9 mouse cellular contexts compared by ENCODE assay signal in the genomic region with DNA sequence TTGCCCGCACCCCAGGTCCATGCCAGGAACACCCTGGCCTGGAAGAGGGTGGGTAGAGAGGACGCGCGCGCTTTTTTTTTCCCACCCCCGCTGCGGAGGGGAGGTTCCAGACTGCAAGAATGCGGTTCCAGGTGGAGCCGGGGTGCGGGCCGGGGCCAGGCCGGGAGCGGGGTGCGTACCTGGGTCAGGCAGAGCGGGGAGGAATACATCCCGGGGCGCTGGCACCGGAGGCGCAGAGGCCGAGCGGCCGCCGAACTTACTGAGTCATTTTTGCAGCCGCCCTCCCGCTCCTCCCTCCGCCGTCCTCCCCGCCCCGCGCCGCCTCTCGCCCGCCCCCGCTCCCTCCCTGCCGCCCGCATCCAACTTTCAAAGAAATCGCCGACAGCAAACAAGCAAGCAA. TPM values are rescaled to one million over a fixed set of nuclear protein-coding genes. Genes with fewer than 3 reads are reported as not detected.
DNase-seq lines count a peak whose midpoint lies in the region; ATAC-seq and TF ChIP-seq lines count a peak whose summit lies in the region.
"Had no signal": no experiment of that assay in that cellular context is flagged by ENCODE, and none has a peak within 500 bp of the region (broad histone marks: within the 10 kb centered on the region; RNA-seq: fewer than 3 reads in every experiment).

No protein-coding gene starts in this region.

- peaks cover 63% of the 10 kb centered on the region for H3K4me1 ChIP-seq in embryonic facial prominence, embryonic 15.5 days
- H3K4me1 ChIP-seq in heart, embryonic 15.5 days (replicated peaks): peaks cover 61% of the 10 kb centered on the region
- H3K4me1 ChIP-seq in kidney, postnatal 0 days (replicated peaks; ENCODE audit: insufficient read depth, low read length): peaks cover 20% of the 10 kb centered on the region
- H3K4me1 ChIP-seq in liver, postnatal 0 days (ENCODE audit: insufficient read depth): peaks cover 40% of the 10 kb centered on the region
- peaks cover 30% of the 10 kb centered on the region for H3K4me1 ChIP-seq in neural tube, embryonic 14.5 days (ENCODE audit: control insufficient read depth, insufficient read depth, low read length)

- peak; percentile 62 for DNase-seq in CD4-positive helper T cell, adult 2 months (ENCODE audit: low read depth, low spot score)
- DNase-seq in adrenal gland, adult 18-20 months (ENCODE audit: low spot score in 2 of 2): peak; percentile 83
- DNase-seq in kidney, postnatal 0 days (ENCODE audit: low spot score): peak; percentile 64
- peak; percentile 69 for DNase-seq in liver, postnatal 0 days
- DNase-seq in retina, embryonic 14.5 days (ENCODE audit: low spot score): no peak

- TF ChIP-seq CTCF in kidney, postnatal 0 days (IDR thresholded peaks at IDR 0.05; ENCODE audit: low read depth): no peak
- TF ChIP-seq CTCF in liver, postnatal 0 days (IDR thresholded peaks at IDR 0.05; ENCODE audit: low read depth): no peak

- peak overlapping the region; percentile 86 for H3K27ac ChIP-seq in embryonic facial prominence, embryonic 15.5 days (replicated peaks)
- peak overlapping the region; percentile 77 for H3K27ac ChIP-seq in heart, embryonic 15.5 days
- H3K27ac ChIP-seq in kidney, postnatal 0 days: peak overlapping the region; percentile 54; the same call in 1 of the 2 replicates
- no peak overlapping the region for H3K27ac ChIP-seq in liver, postnatal 0 days (ENCODE audit: low read depth)
- no peak overlapping the region for H3K27ac ChIP-seq in neural tube, embryonic 14.5 days (ENCODE audit: low read depth, low read length)

- peak overlapping the region; percentile 75 for H3K4me2 ChIP-seq in embryonic facial prominence, embryonic 15.5 days (replicated peaks)
- peak overlapping the region; percentile 93 for H3K4me2 ChIP-seq in heart, embryonic 15.5 days
- peak overlapping the region; percentile 89 for H3K4me2 ChIP-seq in kidney, postnatal 0 days (ENCODE audit: low read length)
- H3K4me2 ChIP-seq in liver, postnatal 0 days (ENCODE audit: low read depth, low read length): peak overlapping the region; percentile 78
- peak overlapping the region; percentile 63 for H3K4me2 ChIP-seq in neural tube, embryonic 14.5 days (ENCODE audit: low read depth, low read length)

- TF ChIP-seq EP300 in liver, postnatal 0 days (IDR thresholded peaks at IDR 0.05; ENCODE audit: low read depth): no peak

- no peaks in the 10 kb centered on the region for H3K36me3 ChIP-seq in embryonic facial prominence, embryonic 15.5 days
- no peaks in the 10 kb centered on the region for H3K36me3 ChIP-seq in heart, embryonic 15.5 days
- no peaks in the 10 kb centered on the region for H3K36me3 ChIP-seq in kidney, postnatal 0 days (ENCODE audit: insufficient read depth, low read length)
- H3K36me3 ChIP-seq in liver, postnatal 0 days (replicated peaks; ENCODE audit: insufficient read depth, low read length): no peaks in the 10 kb centered on the region
- no peaks in the 10 kb centered on the region for H3K36me3 ChIP-seq in neural tube, embryonic 14.5 days (ENCODE audit: control insufficient read depth, insufficient read depth, low read length)

- peak overlapping the region; percentile 80 for H3K9ac ChIP-seq in embryonic facial prominence, embryonic 15.5 days
- H3K9ac ChIP-seq in heart, embryonic 15.5 days: peak overlapping the region; percentile 91
- peak overlapping the region; percentile 84 for H3K9ac ChIP-seq in kidney, postnatal 0 days (ENCODE audit: low read depth, low read length)
- H3K9ac ChIP-seq in liver, postnatal 0 days (replicated peaks): peak overlapping the region; percentile 61
- H3K9ac ChIP-seq in neural tube, embryonic 14.5 days (replicated peaks; ENCODE audit: low read depth, low read length): peak overlapping the region; percentile 50

- no peaks in the 10 kb centered on the region for H3K9me3 ChIP-seq in embryonic facial prominence, embryonic 15.5 days (replicated peaks)
- H3K9me3 ChIP-seq in heart, embryonic 15.5 days (replicated peaks): no peaks in the 10 kb centered on the region
- no peaks in the 10 kb centered on the region for H3K9me3 ChIP-seq in kidney, postnatal 0 days (replicated peaks; ENCODE audit: low read length)
- H3K9me3 ChIP-seq in liver, postnatal 0 days (ENCODE audit: low read length): no peaks in the 10 kb centered on the region
- H3K9me3 ChIP-seq in neural tube, embryonic 14.5 days (ENCODE audit: control insufficient read depth, low read length): no peaks in the 10 kb centered on the region

- WGBS in embryonic facial prominence, embryonic 15.5 days: 2% methylated on average over 29 of the region's 38 CpGs
- WGBS in heart, embryonic 15.5 days: 0% methylated on average over 27 of the region's 38 CpGs
- 0% methylated on average over 35 of the region's 38 CpGs for WGBS in kidney, postnatal 0 days
- WGBS in liver, postnatal 0 days (ENCODE audit: insufficient replicate concordance): 0% methylated on average over 36 of the region's 38 CpGs
- 1% methylated on average over 29 of the region's 38 CpGs for WGBS in neural tube, embryonic 14.5 days

- peak overlapping the region; percentile 75 for H3K4me3 ChIP-seq in embryonic facial prominence, embryonic 15.5 days (replicated peaks)
- H3K4me3 ChIP-seq in heart, embryonic 15.5 days: peak overlapping the region; percentile 87
- H3K4me3 ChIP-seq in kidney, postnatal 0 days (replicated peaks; ENCODE audit: low read depth, low read length): peak overlapping the region; percentile 67
- peak overlapping the region; percentile 58 for H3K4me3 ChIP-seq in liver, postnatal 0 days (ENCODE audit: low read depth, low read length)
- peak overlapping the region; percentile 31 for H3K4me3 ChIP-seq in neural tube, embryonic 14.5 days (ENCODE audit: low read depth, low read length)

- no peak for ATAC-seq in embryonic facial prominence, embryonic 15.5 days (ENCODE audit: insufficient number of reproducible peaks, low FRiP score, low TSS enrichment, low read depth)
- no peak for ATAC-seq in heart, embryonic 15.5 days (replicated peaks; ENCODE audit: insufficient number of reproducible peaks, insufficient read depth, low FRiP score, low read depth)
- ATAC-seq in kidney, postnatal 0 days (replicated peaks; ENCODE audit: low FRiP score, low read depth): no peak
- no peak for ATAC-seq in liver, postnatal 0 days
- no peak for ATAC-seq in neural tube, embryonic 14.5 days (ENCODE audit: low read depth)

- no peaks in the 10 kb centered on the region for H3K27me3 ChIP-seq in embryonic facial prominence, embryonic 15.5 days
- no peaks in the 10 kb centered on the region for H3K27me3 ChIP-seq in heart, embryonic 15.5 days
- H3K27me3 ChIP-seq in kidney, postnatal 0 days (ENCODE audit: insufficient read depth, low read length): no peaks in the 10 kb centered on the region
- peaks cover 31% of the 10 kb centered on the region for H3K27me3 ChIP-seq in liver, postnatal 0 days (ENCODE audit: insufficient read depth, low read length)
- peaks cover 3% of the 10 kb centered on the region; the same call in 1 of the 2 replicates for H3K27me3 ChIP-seq in neural tube, embryonic 14.5 days (ENCODE audit: control insufficient read depth, insufficient read depth, low read length)

RNA-seq across cellular contexts. Expression of a gene that starts 28.5 kb away (rescaled TPM):
- total RNA-seq in adrenal gland, adult 18-20 months (2021): 10 to 100 TPM; 69.1 to 78.7 TPM
- 138 and 139 TPM in 2 replicates for polyA plus RNA-seq in embryonic facial prominence, embryonic 15.5 days (2015; fragmentation: Nextera tagmentation; extraction: Ambion mirVana)
- polyA plus RNA-seq in heart, embryonic 15.5 days (2015; fragmentation: Nextera tagmentation; extraction: Ambion mirVana): 60.9 and 71.2 TPM in 2 replicates
- 62.3 and 72.5 TPM in 2 replicates for polyA plus RNA-seq in kidney, postnatal 0 days (2015; fragmentation: Nextera tagmentation; extraction: Ambion mirVana)
- polyA plus RNA-seq in liver, postnatal 0 days (2015; fragmentation: Nextera tagmentation; extraction: Ambion mirVana): 19.6 and 21.1 TPM in 2 replicates
- 21.9 and 25.0 TPM in 2 replicates for polyA plus RNA-seq in neural tube, embryonic 14.5 days (2014; fragmentation: Nextera tagmentation; extraction: Ambion mirVana)

RNA-seq across cellular contexts. Expression of a gene that starts 34.0 kb away (rescaled TPM):
- total RNA-seq in adrenal gland, adult 18-20 months (2021): 1 to 10 TPM; 1.1 to 1.2 TPM
- 5.0 and 8.3 TPM in 2 replicates for polyA plus RNA-seq in embryonic facial prominence, embryonic 15.5 days (2015; fragmentation: Nextera tagmentation; extraction: Ambion mirVana)
- polyA plus RNA-seq in heart, embryonic 15.5 days (2015; fragmentation: Nextera tagmentation; extraction: Ambion mirVana): 3.9 and 4.1 TPM in 2 replicates
- polyA plus RNA-seq in kidney, postnatal 0 days (2015; fragmentation: Nextera tagmentation; extraction: Ambion mirVana): 62.4 and 68.6 TPM in 2 replicates
- polyA plus RNA-seq in liver, postnatal 0 days (2015; fragmentation: Nextera tagmentation; extraction: Ambion mirVana): 1.7 and 2.0 TPM in 2 replicates
- polyA plus RNA-seq in neural tube, embryonic 14.5 days (2014; fragmentation: Nextera tagmentation; extraction: Ambion mirVana): 1.3 and 2.0 TPM in 2 replicates

RNA-seq across cellular contexts. Expression of a gene that starts 38.1 kb away (rescaled TPM):
- 1 to 10 TPM; 1.4 to 2.6 TPM for total RNA-seq in adrenal gland, adult 18-20 months (2021)
- 1.6 and 2.9 TPM in 2 replicates for polyA plus RNA-seq in embryonic facial prominence, embryonic 15.5 days (2015; fragmentation: Nextera tagmentation; extraction: Ambion mirVana)
- 0.84 and 0.91 TPM in 2 replicates for polyA plus RNA-seq in heart, embryonic 15.5 days (2015; fragmentation: Nextera tagmentation; extraction: Ambion mirVana)
- polyA plus RNA-seq in kidney, postnatal 0 days (2015; fragmentation: Nextera tagmentation; extraction: Ambion mirVana): 0.82 and 1.9 TPM in 2 replicates
- polyA plus RNA-seq in liver, postnatal 0 days (2015; fragmentation: Nextera tagmentation; extraction: Ambion mirVana): not detected in 2 replicates
- polyA plus RNA-seq in neural tube, embryonic 14.5 days (2014; fragmentation: Nextera tagmentation; extraction: Ambion mirVana): 2.0 and 4.4 TPM in 2 replicates
- total RNA-seq: common myeloid progenitor, adult 5-6 weeks had no signal

RNA-seq across cellular contexts. Expression of a gene that starts 42.6 kb away (rescaled TPM):
- 1 to 10 TPM; 1.5 to 1.9 TPM for total RNA-seq in adrenal gland, adult 18-20 months (2021)
- polyA plus RNA-seq in embryonic facial prominence, embryonic 15.5 days (2015; fragmentation: Nextera tagmentation; extraction: Ambion mirVana): 3.1 and 3.2 TPM in 2 replicates
- polyA plus RNA-seq in heart, embryonic 15.5 days (2015; fragmentation: Nextera tagmentation; extraction: Ambion mirVana): 2.2 and 2.3 TPM in 2 replicates
- 1.9 and 2.1 TPM in 2 replicates for polyA plus RNA-seq in kidney, postnatal 0 days (2015; fragmentation: Nextera tagmentation; extraction: Ambion mirVana)
- polyA plus RNA-seq in liver, postnatal 0 days (2015; fragmentation: Nextera tagmentation; extraction: Ambion mirVana): 0.40 and 0.70 TPM in 2 replicates
- 4.3 and 6.3 TPM in 2 replicates for polyA plus RNA-seq in neural tube, embryonic 14.5 days (2014; fragmentation: Nextera tagmentation; extraction: Ambion mirVana)

RNA-seq across cellular contexts. Expression of a gene that starts 42.7 kb away (rescaled TPM):
- 10 to 100 TPM; 49.1 to 50.5 TPM for total RNA-seq in adrenal gland, adult 18-20 months (2021)
- polyA plus RNA-seq in embryonic facial prominence, embryonic 15.5 days (2015; fragmentation: Nextera tagmentation; extraction: Ambion mirVana): 83.1 and 85.2 TPM in 2 replicates
- polyA plus RNA-seq in heart, embryonic 15.5 days (2015; fragmentation: Nextera tagmentation; extraction: Ambion mirVana): 65.2 and 79.9 TPM in 2 replicates
- polyA plus RNA-seq in kidney, postnatal 0 days (2015; fragmentation: Nextera tagmentation; extraction: Ambion mirVana): 74.3 and 80.6 TPM in 2 replicates
- 39.3 and 42.1 TPM in 2 replicates for polyA plus RNA-seq in liver, postnatal 0 days (2015; fragmentation: Nextera tagmentation; extraction: Ambion mirVana)
- polyA plus RNA-seq in neural tube, embryonic 14.5 days (2014; fragmentation: Nextera tagmentation; extraction: Ambion mirVana): 61.0 and 68.0 TPM in 2 replicates

Comparison
In these comparisons a context has a peak if more than half of its experiments do, and no peak if none do; other contexts are left out.
1. H3K27ac ChIP-seq: peak in embryonic facial prominence, embryonic 15.5 days (single experiment), heart, embryonic 15.5 days (single experiment) and kidney, postnatal 0 days (single experiment); none in liver, postnatal 0 days (single experiment) and neural tube, embryonic 14.5 days (single experiment).
2. H3K4me3 ChIP-seq: peak in every context shown above with its lines; median percentile 87 in heart, embryonic 15.5 days; 75 in embryonic facial prominence, embryonic 15.5 days; 67 in kidney, postnatal 0 days; 58 in liver, postnatal 0 days; 31 in neural tube, embryonic 14.5 days.
3. Peak in every context shown above with its lines, with median percentiles within 50 percentile points of each other: H3K4me2 ChIP-seq and H3K9ac ChIP-seq.